Mouse (Mus musculus): Measurements from ENCODE around the gene Wscd2.

DNA sequence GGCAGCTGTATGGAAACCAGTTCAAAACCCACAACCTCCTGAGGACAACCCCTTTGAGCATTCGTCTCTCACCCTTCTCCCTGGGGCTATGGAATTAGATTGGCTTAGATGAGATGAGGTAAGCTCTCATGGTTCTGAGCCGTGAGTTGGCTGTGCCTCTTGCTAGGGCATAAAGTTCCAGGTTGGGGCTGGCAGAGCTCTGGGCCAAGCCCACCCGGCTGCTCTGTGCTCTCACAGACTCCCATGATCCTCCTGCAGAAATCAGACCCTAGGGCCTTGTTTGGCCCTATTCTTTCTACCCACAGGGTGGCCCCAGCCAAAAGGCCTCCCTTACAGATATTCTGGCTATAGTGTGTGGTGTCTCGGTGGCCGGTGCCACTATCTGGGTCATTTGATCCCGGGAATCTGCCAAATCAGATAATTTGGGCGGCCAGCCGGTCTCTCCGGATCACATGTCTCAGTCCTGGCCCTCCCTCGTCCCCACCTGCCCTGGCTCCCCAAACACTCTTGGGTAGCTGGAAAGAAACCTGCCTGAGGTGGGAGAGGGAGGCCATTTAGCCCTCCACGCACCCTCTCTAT lies 4.5 kb upstream of the Wscd2 start:
- TF ChIP-seq CTCF (IDR thresholded peaks at IDR 0.05) (no peak), EP300 (IDR thresholded peaks at IDR 0.05; ENCODE audit: insufficient read depth, low read depth, low read length) (no peak), POLR2A (IDR thresholded peaks at IDR 0.05; ENCODE audit: insufficient read depth, low read depth, low read length) (no peak)

All from heart, adult 2 months (tissue).